Mouse (Mus musculus): ENCODE results near the gene Acbd3. TPM values are rescaled to one million over a fixed set of nuclear protein-coding genes. Genes with fewer than 3 reads are reported as not detected.

Acbd3 gene
- polyA plus RNA-seq, 1 experiment from 2014 or later = 27.0 TPM

DNA sequence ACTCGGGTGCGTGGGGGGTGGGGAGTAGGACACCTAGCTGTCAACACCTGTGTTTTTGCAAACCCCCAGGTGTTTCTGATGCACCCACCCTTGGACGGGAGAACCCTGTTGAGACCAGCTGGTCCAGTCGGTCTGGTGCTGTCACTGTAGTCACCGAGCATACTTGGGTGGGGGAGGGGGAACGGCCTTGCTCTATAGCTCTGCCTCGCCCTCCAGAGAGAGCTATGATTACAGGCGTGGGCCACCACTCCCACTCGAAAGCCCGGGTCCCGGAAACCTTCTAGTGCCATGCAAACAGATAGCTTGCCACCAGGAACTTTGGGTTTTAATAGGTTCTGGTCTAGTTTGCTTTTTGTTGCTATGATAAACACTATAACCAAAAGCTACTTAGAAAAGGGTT lies 36.3 kb downstream of the Acbd3 start:
- H3K4me2 ChIP-seq = no peak overlapping the region
- H3K36me3 ChIP-seq (ENCODE audit: insufficient read depth) = no peaks in the 10 kb centered on the region
- 58% methylated on average over 11 of the region's 11 CpGs for WGBS
- no peak overlapping the region for H3K27ac ChIP-seq (ENCODE audit: low read depth)
- no peak for DNase-seq
- no peaks in the 10 kb centered on the region for H3K4me1 ChIP-seq (ENCODE audit: insufficient read depth)
- H3K27me3 ChIP-seq (ENCODE audit: insufficient read depth, low read length) = no peaks in the 10 kb centered on the region; the same call in 1 of the 2 replicates
- no peak for ATAC-seq (ENCODE audit: insufficient read depth)
- no peak overlapping the region for H3K9ac ChIP-seq
- no peak for TF ChIP-seq CTCF (IDR thresholded peaks at IDR 0.05; ENCODE audit: low read depth)
- no peaks in the 10 kb centered on the region for H3K9me3 ChIP-seq (ENCODE audit: low read depth, low read length)
- no peak overlapping the region for H3K4me3 ChIP-seq (ENCODE audit: low read depth, low read length)

DNA sequence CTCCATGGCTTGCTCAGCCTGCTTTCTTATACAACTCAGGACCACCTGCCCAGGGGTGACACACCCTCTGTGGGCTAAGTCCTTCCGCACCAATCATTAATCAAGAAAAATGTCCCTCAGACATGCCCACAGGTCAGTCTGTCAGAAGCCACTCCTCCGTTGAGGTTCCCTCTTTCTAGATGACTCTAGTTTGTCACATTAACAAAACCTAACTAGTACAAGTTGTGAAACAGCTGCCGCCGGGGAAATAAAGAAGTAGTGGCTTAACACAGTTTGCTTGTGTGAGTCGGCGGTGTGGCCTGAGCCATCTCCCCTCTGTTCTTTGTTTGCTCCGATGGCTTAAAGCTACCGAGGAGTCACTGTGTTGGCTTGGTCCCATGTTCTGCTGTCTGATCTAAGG lies 36.8 kb downstream of the Acbd3 start:
- Histone ChIP-seq H3K36me3 (ENCODE audit: insufficient read depth) (no peaks in the 10 kb centered on the region), H3K27me3 (ENCODE audit: insufficient read depth, low read length) (no peaks in the 10 kb centered on the region; the same call in 1 of the 2 replicates), H3K4me3 (ENCODE audit: low read depth, low read length) (no peak overlapping the region), H3K4me1 (ENCODE audit: insufficient read depth) (no peaks in the 10 kb centered on the region), H3K4me2 (no peak overlapping the region), H3K27ac (ENCODE audit: low read depth) (no peak overlapping the region), H3K9ac (no peak overlapping the region), H3K9me3 (ENCODE audit: low read depth, low read length) (no peaks in the 10 kb centered on the region)
- DNase-seq (no peak), ATAC-seq (ENCODE audit: insufficient read depth) (no peak)
- 70% methylated on average over 8 of the region's 8 CpGs for WGBS
- TF ChIP-seq CTCF (IDR thresholded peaks at IDR 0.05; ENCODE audit: low read depth) = no peak

DNA sequence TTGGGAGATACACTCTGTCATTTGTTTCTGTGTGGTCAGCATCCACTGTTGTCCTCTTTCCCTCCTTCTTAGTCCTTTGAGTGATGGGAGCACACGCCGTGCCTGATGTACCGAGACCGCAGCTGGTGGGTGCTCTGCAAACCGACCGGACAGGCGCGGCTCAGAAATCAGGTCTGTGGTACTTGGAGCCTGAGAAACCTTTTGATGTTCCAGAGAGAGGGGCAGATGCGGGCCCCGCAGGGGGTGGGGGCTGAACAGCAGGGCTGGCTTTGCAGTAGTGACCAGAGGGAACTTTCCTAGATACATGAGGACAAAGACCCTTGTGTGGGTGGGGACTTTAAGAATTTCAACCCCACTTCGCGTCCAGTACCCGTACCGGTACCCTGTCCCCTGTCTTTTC lies 37.5 kb downstream of the Acbd3 start:
- 5% methylated on average over 14 of the region's 14 CpGs for WGBS
- ATAC-seq (ENCODE audit: insufficient read depth) = 0 out of 2 replicates have a peak, but pooled peaks have one; percentile 5
- TF ChIP-seq CTCF (IDR thresholded peaks at IDR 0.05; ENCODE audit: low read depth) = no peak

DNA sequence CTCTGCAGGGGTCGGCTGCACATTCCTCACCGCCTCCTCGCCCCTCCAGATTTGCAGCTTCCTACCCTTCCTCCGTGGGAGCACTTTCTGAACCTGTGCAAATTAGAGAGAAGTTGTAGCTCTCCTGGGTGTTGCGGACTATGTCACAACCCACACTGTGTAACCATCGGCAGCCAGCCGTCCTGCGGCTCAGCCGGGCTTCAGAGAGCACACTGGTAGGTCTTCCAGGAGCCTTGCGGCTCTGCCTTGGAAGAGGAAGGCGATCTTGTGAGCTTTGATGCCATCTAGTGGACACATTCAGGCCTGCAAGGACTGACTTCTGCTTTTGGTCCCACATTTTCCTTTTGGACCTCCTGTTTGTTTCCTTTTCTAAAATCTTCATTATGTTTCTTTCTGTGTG lies 38.0 kb downstream of the Acbd3 start:
- peak; percentile 97 for TF ChIP-seq CTCF (IDR thresholded peaks at IDR 0.05; ENCODE audit: low read depth)
- Histone ChIP-seq H3K27ac (ENCODE audit: low read depth) (no peak overlapping the region), H3K9ac (peak overlapping the region; percentile 47), H3K36me3 (ENCODE audit: insufficient read depth) (no peaks in the 10 kb centered on the region), H3K4me2 (peak overlapping the region; percentile 88), H3K4me1 (ENCODE audit: insufficient read depth) (peaks cover 4% of the 10 kb centered on the region; the same call in 1 of the 2 replicates), H3K27me3 (ENCODE audit: insufficient read depth, low read length) (no peaks in the 10 kb centered on the region; the same call in 1 of the 2 replicates), H3K4me3 (ENCODE audit: low read depth, low read length) (peak overlapping the region; percentile 38), H3K9me3 (ENCODE audit: low read depth, low read length) (no peaks in the 10 kb centered on the region)
- ATAC-seq (ENCODE audit: insufficient read depth) (peak; percentile 77), DNase-seq (peak; percentile 97)
- under 1% methylated on average over 11 of the region's 11 CpGs for WGBS

More for the DNA sequence above, 37.5 kb downstream of the Acbd3 start:
- peak; percentile 28 for DNase-seq
- H3K27ac ChIP-seq (ENCODE audit: low read depth) = no peak overlapping the region
- H3K9me3 ChIP-seq (ENCODE audit: low read depth, low read length) = no peaks in the 10 kb centered on the region
- H3K27me3 ChIP-seq (ENCODE audit: insufficient read depth, low read length) = no peaks in the 10 kb centered on the region; the same call in 1 of the 2 replicates
- H3K4me3 ChIP-seq (ENCODE audit: low read depth, low read length) = peak overlapping the region; percentile 38
- peak overlapping the region; percentile 47 for H3K9ac ChIP-seq
- no peaks in the 10 kb centered on the region for H3K36me3 ChIP-seq (ENCODE audit: insufficient read depth)
- H3K4me1 ChIP-seq (ENCODE audit: insufficient read depth) = no peaks in the 10 kb centered on the region; the same call in 1 of the 2 replicates
- peak overlapping the region; percentile 88 for H3K4me2 ChIP-seq

DNA sequence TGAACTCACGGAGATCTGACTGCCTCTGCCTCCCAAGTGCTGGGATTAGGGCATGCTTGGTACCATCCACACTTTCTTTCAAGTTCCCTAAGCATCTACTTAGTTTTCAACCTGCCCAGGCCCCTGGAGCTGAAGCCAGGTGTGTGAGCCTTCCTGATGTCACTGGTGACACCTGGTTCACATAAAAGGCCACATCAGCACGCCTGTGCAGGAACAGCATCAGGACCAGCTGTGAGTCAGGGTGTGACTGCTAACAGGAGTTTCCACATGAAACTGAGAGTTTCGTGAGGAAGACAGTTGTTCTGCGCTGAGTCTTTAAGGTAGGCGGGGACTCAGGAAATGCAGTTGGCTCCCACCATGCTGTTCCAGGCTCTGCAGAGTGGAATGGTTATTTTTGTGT lies 39.5 kb downstream of the Acbd3 start:
- no peaks in the 10 kb centered on the region; the same call in 1 of the 2 replicates for H3K27me3 ChIP-seq (ENCODE audit: insufficient read depth, low read length)
- no peaks in the 10 kb centered on the region for H3K36me3 ChIP-seq (ENCODE audit: insufficient read depth)
- peaks cover 5% of the 10 kb centered on the region; the same call in 1 of the 2 replicates for H3K4me1 ChIP-seq (ENCODE audit: insufficient read depth)
- H3K4me2 ChIP-seq = no peak overlapping the region
- H3K27ac ChIP-seq (ENCODE audit: low read depth) = no peak overlapping the region
- H3K9me3 ChIP-seq (ENCODE audit: low read depth, low read length) = no peaks in the 10 kb centered on the region
- DNase-seq (no peak), ATAC-seq (ENCODE audit: insufficient read depth) (no peak)
- no peak for TF ChIP-seq CTCF (IDR thresholded peaks at IDR 0.05; ENCODE audit: low read depth)
- 80% methylated on average over 5 of the region's 5 CpGs for WGBS
- no peak overlapping the region for H3K9ac ChIP-seq
- H3K4me3 ChIP-seq (ENCODE audit: low read depth, low read length) = no peak overlapping the region

DNA sequence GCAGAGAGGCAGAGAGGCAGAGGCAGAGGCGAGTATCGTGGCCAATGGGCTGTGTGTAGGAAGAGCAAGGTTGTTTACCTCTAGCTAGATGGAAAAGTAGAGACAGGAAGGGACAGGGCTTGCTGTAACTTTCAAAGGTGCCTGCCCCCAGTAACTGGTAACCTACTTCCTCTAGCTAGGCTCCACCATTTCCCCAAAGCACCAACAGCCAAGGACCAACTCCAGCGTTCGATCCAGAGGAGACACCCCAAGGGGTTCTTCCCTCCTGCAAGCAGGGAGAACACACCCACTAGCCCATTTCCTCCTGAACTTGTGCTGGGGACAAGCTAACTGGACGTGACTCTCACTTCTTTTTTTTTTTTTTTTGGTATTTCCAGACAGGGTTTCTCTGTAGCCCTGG lies 40.7 kb downstream of the Acbd3 start:
- no peak overlapping the region for H3K4me3 ChIP-seq (ENCODE audit: low read depth, low read length)
- no peaks in the 10 kb centered on the region; the same call in 1 of the 2 replicates for H3K27me3 ChIP-seq (ENCODE audit: insufficient read depth, low read length)
- H3K4me2 ChIP-seq = no peak overlapping the region
- no peaks in the 10 kb centered on the region for H3K36me3 ChIP-seq (ENCODE audit: insufficient read depth)
- no peak overlapping the region for H3K9ac ChIP-seq
- H3K4me1 ChIP-seq (ENCODE audit: insufficient read depth) = peaks cover 5% of the 10 kb centered on the region; the same call in 1 of the 2 replicates
- ATAC-seq (ENCODE audit: insufficient read depth) (no peak), DNase-seq (no peak)
- H3K9me3 ChIP-seq (ENCODE audit: low read depth, low read length) = no peaks in the 10 kb centered on the region
- WGBS = 45% methylated on average over 5 of the region's 5 CpGs
- H3K27ac ChIP-seq (ENCODE audit: low read depth) = no peak overlapping the region
- no peak for TF ChIP-seq CTCF (IDR thresholded peaks at IDR 0.05; ENCODE audit: low read depth)

DNA sequence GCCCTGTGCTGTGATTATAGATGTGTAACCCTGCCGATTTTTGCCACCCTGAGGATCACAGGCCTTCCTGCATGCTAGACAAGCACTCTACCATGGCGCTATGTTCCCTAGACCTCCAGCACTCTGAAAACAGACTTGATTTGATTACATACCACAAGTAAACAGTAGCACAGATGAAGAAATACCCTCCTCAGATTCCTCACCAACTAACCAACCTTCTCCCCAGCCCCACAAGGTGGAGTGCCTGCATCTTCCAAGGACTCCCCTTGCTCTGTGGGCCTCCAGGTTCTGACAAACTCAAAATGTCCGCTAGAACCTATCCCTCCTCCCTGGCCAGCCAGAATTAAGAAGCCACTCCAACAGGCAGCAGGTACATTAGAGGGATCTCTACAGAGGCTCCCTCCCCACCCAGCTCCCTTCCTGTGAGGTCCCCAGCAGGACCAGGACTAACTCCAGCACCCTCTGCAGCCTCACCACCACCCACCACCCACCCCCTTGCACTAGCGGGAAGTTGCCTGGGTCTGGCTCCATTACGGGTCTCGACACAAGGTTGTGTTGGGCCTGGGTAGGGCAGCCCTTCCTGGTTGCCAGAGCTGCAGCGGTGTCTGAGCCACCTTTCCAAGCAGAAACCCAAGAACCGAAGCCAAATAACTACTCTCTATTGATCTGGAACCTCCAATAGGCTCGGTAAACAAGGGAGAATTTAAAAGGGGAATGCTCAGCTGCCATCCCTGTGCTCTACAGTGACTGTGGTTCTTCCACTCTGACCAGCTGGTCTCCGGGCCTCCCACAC lies 41.9 kb downstream of the Acbd3 start:
- no peaks in the 10 kb centered on the region for H3K36me3 ChIP-seq (ENCODE audit: insufficient read depth)
- peak overlapping the region; percentile 50; the same call in 1 of the 2 replicates for H3K27ac ChIP-seq (ENCODE audit: low read depth)
- peak overlapping the region; percentile 51 for H3K4me3 ChIP-seq (ENCODE audit: low read depth, low read length)
- peak; percentile 17 for ATAC-seq (ENCODE audit: insufficient read depth)
- no peak for TF ChIP-seq CTCF (IDR thresholded peaks at IDR 0.05; ENCODE audit: low read depth)
- no peaks in the 10 kb centered on the region for H3K9me3 ChIP-seq (ENCODE audit: low read depth, low read length)
- peak; percentile 42 for DNase-seq
- peak overlapping the region; percentile 71 for H3K9ac ChIP-seq
- peaks cover 5% of the 10 kb centered on the region; the same call in 1 of the 2 replicates for H3K4me1 ChIP-seq (ENCODE audit: insufficient read depth)
- peak overlapping the region; percentile 89 for H3K4me2 ChIP-seq
- H3K27me3 ChIP-seq (ENCODE audit: insufficient read depth, low read length) = no peaks in the 10 kb centered on the region; the same call in 1 of the 2 replicates
- WGBS = 14% methylated on average over 10 of the region's 10 CpGs
